Mouse (Mus musculus) ovary, postnatal 14 days (tissue): ENCODE results near the gene Tubgcp5.
A peak's percentile ranks its signal among the peaks of the same experiment; 100 is the strongest.
"Not testable (repeated sequence)": the region's sequence is repeated elsewhere in the genome, so short reads cannot be mapped to it uniquely, and the experiment has no call there.

ENCODE experiments used
- DNase-seq: peaks from one replicate; pipeline ENCODE4 v3.0.0; 2022; ENCODE audit warnings: low spot score

Tubgcp5 gene

DNA sequence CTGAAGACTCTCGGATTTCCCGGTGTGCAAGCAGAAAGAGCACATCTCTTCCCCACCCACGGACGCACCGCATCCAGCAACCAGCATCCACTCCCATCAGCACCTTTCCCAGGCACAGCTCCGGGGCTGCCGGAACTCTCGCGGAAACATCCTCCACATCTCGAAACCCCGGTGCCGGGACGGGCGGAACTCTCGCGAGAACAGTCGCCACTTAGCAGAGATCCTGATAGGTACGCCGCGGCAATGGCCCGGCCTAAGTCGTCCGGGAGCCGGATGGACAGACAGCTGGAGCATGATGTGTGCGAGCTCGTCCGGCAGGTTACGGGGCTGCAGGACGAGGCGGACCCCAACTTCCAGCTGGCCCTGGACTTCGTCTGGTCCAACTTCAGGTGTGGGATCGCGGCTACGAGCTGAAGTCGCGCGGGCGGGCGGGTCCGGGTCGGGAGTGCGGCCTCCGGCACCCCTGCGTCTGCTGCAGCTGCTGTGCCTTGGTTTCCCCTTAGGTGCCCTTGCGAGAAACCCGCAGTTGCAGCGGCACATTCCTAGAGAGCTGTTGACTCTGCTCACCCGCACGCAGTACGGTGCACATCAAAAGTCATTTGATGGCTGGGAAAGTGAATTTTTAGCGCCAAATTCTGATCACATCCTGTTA, at the start of gene Tubgcp5:
Gene Tubgcp5, plus strand, starts transcription at position 203 of the 652 bp plus-strand sequence.
- DNase-seq = peak; percentile 92

DNA sequence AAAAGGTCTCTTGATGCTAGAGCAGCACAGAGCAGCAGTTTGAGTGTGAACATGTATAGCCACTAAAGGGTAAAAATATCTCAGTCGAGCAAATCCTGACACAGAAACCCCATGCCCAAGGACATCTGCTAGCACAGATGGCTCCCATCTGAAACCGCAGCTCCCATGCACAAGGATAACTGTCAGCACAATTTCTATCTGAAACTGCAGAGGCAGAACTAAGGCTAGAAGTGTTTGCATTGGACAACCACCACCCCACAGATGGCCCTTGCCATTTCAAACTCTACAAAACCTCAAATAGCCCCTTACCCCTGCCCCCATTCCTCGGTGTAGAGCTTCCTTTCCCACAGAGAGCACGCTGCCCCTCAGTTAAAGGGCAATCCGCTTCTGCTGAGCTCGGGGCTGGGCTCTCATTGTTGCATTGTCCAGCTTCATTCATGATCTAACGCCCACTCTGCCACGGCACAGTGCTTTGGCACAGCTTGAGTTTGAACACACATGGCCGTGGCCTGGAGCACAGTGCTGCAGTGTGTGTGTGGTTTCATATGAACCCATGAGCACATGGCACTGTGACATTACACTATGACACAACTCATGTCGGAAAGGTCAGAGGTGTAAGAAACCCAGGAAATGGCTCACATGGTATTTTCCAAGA, 49.3 kb upstream of the Tubgcp5 start:
- DNase-seq = no peak

DNA sequence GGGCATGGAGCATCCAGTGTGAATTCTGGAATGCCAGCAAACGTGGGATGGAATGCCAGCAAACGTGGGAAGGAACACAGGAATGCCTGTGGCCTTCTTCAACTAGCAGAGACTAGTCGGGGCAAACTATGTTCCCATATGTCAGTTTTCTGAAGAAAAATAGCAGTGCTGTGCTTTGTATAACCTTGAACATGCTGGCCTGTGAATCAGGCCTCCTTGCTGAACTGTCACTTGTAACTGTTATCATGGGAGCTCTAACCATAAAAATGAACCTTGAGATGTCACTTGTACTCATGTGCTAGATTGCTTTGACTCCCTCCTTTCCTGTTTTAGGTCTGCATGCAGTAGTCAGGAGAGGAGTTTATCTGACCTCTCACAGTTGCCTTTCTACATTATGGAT, 43.1 kb upstream of the Tubgcp5 start:
- DNase-seq = no peak

DNA sequence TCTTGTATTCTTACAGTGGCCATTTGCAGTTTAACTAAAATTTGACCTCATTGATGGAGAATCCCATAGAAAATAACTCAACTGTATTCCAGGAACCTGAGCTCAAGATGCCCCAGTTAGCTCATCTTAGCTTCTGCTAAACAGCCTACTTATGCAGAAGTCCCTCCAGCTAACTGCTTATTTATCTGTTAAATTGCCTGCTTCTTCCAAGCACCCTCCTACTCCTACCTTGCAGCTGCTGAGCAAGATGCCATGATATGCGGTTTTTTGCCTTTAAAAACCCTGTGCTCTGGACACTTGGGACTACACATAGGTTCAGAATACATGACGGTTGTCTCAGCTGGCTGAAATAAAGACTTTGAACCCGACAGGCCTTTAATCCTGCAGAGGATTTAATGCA, 34.6 kb upstream of the Tubgcp5 start:
- no peak for DNase-seq

DNA sequence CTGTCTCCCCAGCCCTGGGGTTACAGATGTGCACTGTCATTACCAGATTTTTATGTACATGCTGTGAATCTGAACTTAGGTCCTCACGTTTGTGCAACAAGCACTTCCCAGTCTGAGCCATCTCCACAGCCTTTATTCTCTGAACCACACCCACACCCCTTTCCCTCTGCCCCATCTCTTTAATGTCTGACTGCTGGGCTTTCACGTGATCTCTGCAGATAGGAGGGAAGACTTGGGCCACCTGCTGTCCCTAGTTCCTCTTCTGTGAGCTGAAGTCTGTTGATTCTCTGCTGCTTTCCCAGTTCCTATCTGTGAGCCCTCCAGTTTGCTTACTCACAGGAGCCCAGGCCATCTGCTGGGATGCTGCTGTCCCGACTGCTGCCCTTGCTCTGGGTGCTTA, 26.0 kb upstream of the Tubgcp5 start, which contains the start of gene Siglech:
Gene Siglech, plus strand, starts transcription at position 253 of the 400 bp plus-strand sequence.
- no peak for DNase-seq

DNA sequence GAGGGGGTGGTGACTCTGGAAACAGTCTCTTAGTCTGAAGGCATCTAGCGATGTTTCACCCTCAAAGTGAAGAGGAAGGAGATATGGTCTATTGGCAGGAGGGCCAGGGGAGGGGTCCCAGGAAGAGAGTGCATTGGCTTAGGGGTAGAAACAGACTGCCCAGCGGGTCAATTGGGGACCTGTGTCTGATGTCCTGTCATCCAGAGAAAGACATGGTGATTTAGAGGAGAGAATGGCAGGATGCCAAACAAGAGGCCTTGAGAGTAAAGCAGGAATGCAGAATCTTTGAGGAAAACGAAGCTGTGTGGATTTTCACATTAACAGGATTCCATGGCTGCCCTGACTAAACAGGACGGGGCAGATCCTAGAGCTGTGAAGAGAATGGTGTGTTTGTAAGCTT, 13.9 kb upstream of the Tubgcp5 start:
- no peak for DNase-seq

DNA sequence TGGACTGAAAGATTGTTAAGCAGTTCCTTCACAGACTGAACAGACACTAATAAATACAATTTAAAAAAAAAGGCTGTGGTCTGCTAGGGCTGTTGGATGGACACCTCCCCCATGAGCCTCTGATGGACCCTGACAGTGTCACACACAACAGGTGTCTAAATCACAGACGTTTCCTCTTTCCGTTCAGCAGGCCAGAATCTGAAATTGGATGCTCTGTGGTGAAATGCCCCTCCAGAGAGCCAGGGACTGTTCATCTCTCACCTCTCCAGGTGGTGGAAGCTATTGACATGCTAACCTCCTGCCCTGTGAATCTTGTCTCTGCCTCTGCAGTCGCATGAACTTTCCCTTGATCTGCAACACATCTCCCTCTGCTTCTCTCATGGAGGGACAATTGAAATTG, 11.5 kb upstream of the Tubgcp5 start:
- no peak for DNase-seq

DNA sequence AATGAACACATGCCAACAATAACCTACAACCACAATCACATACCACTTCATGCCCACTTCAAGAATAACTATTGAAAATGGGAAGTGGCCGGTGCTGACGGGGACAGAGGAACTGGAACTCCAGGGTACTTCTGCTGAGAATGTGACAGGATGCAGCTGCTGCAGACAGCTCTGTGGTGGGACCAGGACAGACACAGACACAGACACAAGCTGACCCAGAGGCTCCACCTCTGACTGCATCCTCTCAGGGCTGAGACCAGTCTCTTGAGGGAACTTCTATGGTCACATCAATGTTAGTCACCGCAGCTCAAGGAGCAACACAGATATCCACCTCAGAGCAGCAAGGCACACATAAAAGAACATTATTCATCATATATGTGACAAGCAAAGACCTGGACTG, 9.4 kb upstream of the Tubgcp5 start:
- no peak for DNase-seq

DNA sequence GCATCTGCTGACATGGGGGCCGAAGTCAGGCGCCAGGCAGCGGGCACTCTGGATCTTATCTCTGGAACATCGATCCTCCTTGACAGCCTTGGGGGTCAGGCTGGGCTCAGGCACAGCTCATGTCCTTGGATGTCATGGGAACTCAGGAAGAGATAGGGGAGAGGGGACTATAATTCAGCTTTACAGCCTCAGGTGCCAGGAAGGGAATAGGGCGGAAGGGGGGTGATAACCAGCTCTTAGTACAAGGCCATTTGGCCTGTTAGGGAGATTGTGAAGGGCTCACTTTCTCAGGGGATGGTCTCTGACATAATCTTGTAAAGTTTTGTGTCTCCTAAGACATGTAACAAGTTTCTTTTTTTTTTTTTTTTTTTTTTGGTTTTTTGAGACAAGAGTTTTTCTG, 3.4 kb upstream of the Tubgcp5 start:
- DNase-seq = not testable (repeated sequence)

DNA sequence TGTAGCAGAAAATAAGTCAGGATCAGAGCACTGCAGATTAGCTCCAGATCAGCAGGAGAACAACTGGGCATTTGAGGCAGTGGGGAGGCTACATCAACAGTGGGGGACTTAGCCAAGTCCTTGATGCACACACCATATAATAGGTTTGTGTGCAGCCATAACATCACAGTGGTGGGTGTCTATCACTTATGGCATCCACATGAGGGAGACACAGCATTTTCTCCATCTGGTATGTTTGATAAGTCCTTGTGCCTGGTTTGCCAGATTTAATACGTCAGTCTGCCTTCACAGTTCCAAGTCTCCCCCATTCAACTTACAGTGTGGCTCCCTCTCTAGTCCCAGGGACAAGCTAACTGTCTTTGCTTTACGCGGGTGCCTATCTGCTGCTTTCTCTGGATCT, 1.7 kb upstream of the Tubgcp5 start:
- no peak for DNase-seq

DNA sequence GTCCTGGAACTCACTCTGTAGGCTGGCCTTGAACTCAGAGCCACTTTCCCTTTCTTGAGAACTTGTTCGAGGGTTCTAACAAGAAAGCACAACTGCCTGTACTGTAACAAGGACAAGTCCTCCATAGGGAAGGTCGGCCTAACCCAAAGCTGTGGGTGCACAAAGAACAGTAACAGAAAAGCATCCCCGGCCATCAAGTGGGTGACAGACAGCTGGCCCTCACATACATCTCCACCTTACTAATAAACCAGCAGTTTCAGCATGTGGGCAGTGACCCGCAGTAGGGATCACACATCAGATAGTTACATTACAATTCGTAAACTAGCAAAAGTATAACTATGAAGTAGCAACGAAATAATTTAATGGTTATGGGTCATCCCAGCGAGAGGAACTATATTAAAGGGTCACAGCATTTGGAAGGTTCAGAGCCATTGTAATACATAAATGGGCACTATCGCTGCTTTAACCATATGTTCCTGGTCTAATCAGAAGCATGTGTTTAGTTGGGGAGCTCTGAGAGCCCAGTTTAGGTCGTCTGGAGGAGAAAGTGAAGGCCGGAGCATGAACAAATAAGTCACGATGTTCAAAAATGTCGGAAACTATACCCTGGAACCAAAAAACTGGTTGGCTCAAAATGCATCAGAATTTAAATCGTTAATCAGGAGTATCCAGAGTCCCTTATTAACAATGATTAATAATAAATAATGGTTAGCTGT, 560 bp upstream of the Tubgcp5 start:
- no peak for DNase-seq

DNA sequence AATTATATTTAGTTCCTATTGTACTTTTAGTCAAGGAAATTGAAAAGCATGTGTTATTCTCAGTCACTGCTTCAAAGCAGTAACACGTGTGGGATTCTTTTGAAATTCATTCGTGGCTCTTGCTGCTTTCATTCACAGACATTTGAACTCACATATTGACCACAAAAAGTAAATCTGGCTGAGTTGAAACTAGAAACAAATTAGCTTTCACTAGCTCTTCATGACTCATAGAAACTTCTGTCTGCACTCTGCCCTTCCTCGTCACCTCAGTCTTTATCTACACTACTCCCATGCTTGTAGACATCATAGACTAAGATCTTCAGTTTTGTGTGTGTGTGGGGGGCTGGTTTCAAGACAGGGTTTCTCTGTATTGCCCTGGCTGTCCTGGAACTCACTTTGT, 6.0 kb downstream of the Tubgcp5 start:
- no peak for DNase-seq

DNA sequence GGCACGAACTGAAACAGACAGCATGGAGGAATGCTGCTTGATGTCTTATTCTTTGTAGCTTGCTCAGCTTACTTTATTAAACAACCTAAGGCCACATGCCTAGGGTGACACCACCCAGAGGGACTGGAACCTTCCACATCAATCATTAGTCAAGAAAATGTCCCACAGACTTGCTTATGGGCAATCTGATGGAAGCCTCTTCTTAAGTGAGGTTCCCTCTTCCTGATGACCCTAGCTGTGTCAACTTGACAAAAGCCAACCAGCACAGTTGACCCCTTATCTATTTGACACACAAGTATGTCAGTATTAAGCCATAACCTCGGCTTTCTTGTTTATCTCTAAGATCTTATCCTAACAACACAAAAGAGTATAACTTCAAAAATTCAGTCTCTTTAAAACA, 16.0 kb downstream of the Tubgcp5 start:
- DNase-seq = no peak

DNA sequence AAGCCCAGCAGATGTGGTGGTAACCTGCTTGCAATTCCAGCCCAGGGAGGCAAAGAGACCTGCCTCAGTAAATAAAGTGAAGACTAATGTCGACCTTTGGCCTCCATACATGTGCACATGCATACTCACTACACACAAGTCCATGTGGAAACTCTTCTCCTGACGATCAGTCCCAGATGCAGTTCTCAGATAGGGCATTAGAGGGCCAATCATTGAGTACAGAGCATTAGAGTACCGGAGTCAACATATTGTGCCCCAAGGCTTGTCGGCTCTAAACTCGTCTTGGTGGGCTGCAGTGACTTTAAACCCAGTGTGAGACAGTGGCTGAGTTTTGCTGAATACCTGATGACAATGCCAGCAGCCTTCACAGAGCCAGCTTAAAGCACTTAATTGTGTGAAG, 30.5 kb downstream of the Tubgcp5 start:
- no peak for DNase-seq

DNA sequence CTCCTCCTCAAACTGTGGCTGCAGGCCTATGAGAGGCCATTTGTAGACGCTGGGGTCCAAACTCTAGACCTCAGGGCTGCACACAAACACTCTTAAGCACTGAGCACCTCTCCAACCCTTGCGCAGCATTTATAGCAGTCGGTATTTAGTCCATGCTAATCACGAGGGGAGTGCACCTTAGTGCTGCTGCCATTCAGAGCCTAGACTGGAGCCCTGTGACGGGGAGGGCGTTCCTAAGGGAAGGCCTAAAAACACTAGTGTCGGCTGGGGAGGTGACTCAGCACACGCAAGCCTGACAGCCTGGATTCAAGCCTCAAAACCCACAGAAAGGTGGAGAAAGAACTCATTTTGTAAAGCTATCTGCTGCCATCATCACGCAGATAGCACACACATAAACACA, 33.6 kb downstream of the Tubgcp5 start:
- DNase-seq = no peak

DNA sequence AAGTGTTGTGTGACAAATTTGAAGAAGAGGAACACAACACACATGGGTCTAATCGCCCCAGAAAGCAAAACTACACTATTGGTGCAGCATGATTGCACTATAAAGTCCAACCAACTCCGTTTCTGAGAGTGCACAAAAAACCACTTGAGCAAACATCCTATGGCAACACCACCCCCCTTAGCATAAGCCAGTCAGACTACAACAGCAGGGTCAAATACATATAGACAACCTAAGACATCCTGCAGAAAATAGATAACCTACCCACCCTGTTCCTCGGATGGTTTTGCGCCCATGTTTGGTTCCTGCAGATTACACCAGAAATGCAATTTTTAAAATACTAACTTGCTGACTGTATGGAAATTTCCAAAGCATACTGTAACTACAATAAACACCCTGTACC, 42.9 kb downstream of the Tubgcp5 start:
- DNase-seq = no peak

DNA sequence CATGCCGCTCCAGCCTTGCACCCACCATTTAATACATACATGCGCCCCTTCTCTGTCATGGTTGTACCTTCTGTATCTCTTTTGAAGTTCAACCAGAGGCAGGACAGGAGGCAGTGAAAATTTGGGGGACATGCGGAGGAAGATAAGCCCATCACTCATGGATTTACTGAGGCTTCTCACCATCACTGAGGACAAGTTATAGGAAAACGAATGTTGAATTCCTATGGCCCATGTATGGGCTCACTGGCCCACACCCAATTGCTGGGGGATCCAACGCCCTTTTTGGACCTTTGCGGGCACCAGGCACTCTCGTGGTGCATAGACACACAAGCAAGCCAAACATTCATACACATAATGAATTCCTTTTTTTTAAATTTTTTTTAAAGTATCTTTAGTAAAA, 47.5 kb downstream of the Tubgcp5 start, which contains the start of gene Cyfip1:
Gene Cyfip1, plus strand, starts transcription at position 301 of the 400 bp plus-strand sequence.
- DNase-seq = no peak

DNA sequence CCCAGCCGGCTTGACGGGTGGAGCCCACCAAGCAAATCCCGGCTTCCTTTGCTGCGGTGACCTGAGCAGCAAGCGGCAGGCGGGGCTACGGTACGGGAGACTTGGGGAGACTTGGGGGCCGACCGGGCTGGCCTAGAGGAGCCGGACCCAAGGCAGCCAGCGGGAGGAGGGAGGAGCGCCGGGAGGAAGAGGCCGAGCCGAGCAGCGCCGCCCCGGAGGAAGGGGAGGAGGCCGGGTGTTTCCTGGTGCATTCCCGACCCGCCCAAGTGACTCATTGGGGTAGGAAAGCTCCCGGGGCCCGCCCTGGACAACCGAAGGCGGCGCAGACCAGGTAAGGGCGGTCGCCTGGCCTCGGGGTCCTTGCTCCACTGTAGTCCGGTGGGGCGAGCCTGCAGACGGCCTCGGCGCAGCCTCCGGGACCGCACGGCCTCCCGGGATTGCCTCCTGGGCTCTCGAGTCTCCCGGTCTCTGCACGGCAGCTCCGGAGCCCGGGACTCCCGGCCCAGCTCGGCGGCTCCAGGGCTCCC, 48.1 kb downstream of the Tubgcp5 start:
- DNase-seq = peak; percentile 80

DNA sequence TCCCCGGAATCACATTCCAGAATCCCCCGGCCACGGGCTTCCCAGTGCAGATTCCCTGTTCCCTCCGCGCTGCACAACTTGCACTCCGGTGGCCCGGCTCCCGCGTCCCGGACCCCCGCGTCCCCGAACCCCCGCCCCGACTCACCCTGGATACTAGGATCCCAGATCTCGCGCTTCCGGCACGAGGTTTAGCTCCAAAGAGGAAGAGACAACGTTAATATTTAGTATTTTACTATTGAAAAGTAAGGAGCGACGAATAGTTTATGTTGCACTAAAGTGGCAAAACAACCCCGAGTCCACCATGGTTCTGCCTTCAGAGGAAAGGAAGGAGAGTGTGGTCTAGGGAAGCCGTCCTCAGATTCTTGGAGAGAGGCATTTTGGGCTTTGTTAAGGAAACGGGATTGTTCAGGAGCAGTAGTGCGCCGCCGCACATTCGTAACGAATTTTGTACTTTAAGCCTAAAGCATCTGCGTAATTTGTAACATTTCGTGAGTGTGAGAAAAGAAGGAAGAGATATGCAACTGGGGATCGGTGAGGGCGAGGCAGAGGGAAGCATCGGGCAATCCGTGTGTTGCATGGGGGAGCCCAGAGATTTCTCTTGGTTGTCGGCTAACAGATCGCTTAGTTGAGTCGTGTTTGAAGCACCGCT, 48.7 kb downstream of the Tubgcp5 start:
- DNase-seq = peak; percentile 18

DNA sequence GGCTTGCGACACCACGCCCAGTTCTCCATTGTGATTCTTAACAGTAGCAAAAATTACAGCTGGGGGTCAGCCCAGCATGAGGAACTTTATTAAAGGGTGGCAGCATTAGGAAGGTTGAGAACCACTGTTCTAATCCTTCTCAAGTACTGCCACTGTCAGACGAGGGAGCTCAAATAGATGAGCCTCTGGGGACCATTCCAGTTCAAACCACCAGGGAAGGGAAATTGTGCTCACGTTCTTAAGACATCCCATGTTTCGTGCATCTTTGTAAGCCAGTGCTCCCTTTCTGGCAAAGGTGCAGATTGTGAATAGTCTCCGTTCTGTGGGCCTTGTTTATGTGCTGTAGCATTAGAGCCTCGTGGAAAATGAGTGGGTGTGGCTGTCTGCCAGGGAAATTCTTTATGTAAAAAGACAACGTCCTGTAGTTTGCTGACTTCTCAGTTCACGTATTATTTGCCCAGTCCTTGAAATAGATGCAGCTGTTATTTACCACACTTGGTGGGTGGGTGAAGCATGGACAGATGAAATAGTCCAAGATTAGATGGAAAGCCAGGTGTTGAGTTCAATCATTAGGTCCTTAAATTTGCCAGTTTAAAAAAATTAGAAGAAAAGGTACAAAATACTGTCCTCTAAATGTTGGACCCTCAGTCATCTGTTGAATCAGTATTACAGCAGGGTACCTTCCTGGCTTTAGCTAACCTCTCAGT, 52.8 kb downstream of the Tubgcp5 start:
- no peak for DNase-seq

DNA sequence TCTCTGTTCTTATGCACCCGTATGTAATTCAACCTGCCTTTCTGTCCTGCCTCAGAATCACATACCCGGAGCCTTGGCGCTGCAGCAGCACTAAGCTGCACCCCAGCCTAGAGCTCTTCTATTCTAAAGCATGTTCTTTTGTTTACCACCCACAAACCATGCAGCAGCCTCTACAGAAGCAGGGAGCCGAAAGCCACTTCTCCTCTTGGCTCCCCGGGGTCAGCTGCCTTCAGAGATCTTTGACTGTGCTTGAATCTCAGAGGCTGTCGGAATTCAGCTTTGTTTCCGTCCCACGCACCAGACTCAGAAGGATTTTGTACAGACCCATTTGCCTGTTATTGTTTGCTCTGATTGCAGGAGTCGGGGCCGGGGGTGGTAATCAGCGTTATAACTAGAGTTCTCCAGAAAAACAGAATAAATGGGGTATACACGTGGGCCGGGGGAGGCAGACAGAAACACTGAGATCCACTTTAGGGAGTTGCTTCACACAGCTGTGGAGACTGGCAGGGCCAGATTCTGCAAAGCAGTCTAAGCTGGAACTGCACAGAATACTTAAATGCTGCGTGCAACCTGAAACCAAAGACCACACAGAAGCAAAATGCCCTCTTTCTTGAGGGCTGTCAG, 56.1 kb downstream of the Tubgcp5 start:
- DNase-seq = no peak
